Mouse (Mus musculus): Measurements from ENCODE around the gene Hist1h4c. TPM values are rescaled to one million over a fixed set of nuclear protein-coding genes. Genes with fewer than 3 reads are reported as not detected.

Gene Hist1h4c
- polyA plus RNA-seq, 1 experiment: 70.6 TPM

- no peak overlapping the region for H3K27ac ChIP-seq (ENCODE audit: control insufficient read depth, insufficient read depth, low read length)
- no peak for TF ChIP-seq CTCF (IDR thresholded peaks at IDR 0.05; ENCODE audit: borderline replicate concordance, control insufficient read depth, extremely low read depth, insufficient read depth, low read length, poor library complexity)
- no peak for TF ChIP-seq POLR2A (IDR thresholded peaks at IDR 0.05; ENCODE audit: control insufficient read depth, extremely low read depth, insufficient read depth, low read length, poor library complexity)
- WGBS: 72% methylated on average over 11 of the region's 11 CpGs
These were observed 18.9 kb upstream of the Hist1h4c start for GRCm38 (mm10) chr13:23717176-23717575.

GRCm38 (mm10) chr13:23716261-23717042 is 18.2 kb upstream of the Hist1h4c start:
- TF ChIP-seq POLR2A (IDR thresholded peaks at IDR 0.05; ENCODE audit: control insufficient read depth, extremely low read depth, insufficient read depth, low read length, poor library complexity): no peak
- no peak for TF ChIP-seq CTCF (IDR thresholded peaks at IDR 0.05; ENCODE audit: borderline replicate concordance, control insufficient read depth, extremely low read depth, insufficient read depth, low read length, poor library complexity)
- Histone ChIP-seq H3K27me3 (ENCODE audit: control insufficient read depth, insufficient read depth, low read length) (no peaks in the 10 kb centered on the region), H3K27ac (ENCODE audit: control insufficient read depth, insufficient read depth, low read length) (no peak overlapping the region), H3K4me3 (ENCODE audit: control insufficient read depth, insufficient read depth, low read length) (no peak overlapping the region), H3K4me1 (replicated peaks; ENCODE audit: control insufficient read depth, insufficient read depth, low read length) (no peaks in the 10 kb centered on the region; the same call in 1 of the 2 replicates), H3K36me3 (ENCODE audit: control insufficient read depth, insufficient read depth, low read length) (no peaks in the 10 kb centered on the region)
- no peak for DNase-seq
- WGBS: 66% methylated on average over 5 of the region's 5 CpGs

More at GRCm38 (mm10) chr13:23717176-23717575, 18.9 kb upstream of the Hist1h4c start:
- Histone ChIP-seq H3K36me3 (ENCODE audit: control insufficient read depth, insufficient read depth, low read length) (no peaks in the 10 kb centered on the region), H3K4me1 (replicated peaks; ENCODE audit: control insufficient read depth, insufficient read depth, low read length) (no peaks in the 10 kb centered on the region; the same call in 1 of the 2 replicates), H3K4me3 (ENCODE audit: control insufficient read depth, insufficient read depth, low read length) (no peak overlapping the region), H3K27me3 (ENCODE audit: control insufficient read depth, insufficient read depth, low read length) (no peaks in the 10 kb centered on the region)
- no peak for DNase-seq

GRCm38 (mm10) chr13:23710374-23711089 is 12.3 kb upstream of the Hist1h4c start, which contains the start of gene Hfe:
Gene Hfe (minus strand): TSS chr13:23710854.
- WGBS: 4% methylated on average over 17 of the region's 17 CpGs
- Histone ChIP-seq H3K27me3 (ENCODE audit: control insufficient read depth, insufficient read depth, low read length) (no peaks in the 10 kb centered on the region), H3K4me1 (replicated peaks; ENCODE audit: control insufficient read depth, insufficient read depth, low read length) (peaks cover 8% of the 10 kb centered on the region), H3K36me3 (ENCODE audit: control insufficient read depth, insufficient read depth, low read length) (no peaks in the 10 kb centered on the region), H3K4me3 (ENCODE audit: control insufficient read depth, insufficient read depth, low read length) (peak within 1 kb of the TSS; percentile 56), H3K27ac (ENCODE audit: control insufficient read depth, insufficient read depth, low read length) (peak within 1 kb of the TSS; percentile 74)
- peak; percentile 50; the same call in 1 of the 2 replicates for TF ChIP-seq POLR2A (IDR thresholded peaks at IDR 0.05; ENCODE audit: control insufficient read depth, extremely low read depth, insufficient read depth, low read length, poor library complexity)
- no peak for TF ChIP-seq CTCF (IDR thresholded peaks at IDR 0.05; ENCODE audit: borderline replicate concordance, control insufficient read depth, extremely low read depth, insufficient read depth, low read length, poor library complexity)
- peak; percentile 74 for DNase-seq

GRCm38 (mm10) chr13:23709714-23710373 is 11.6 kb upstream of the Hist1h4c start:
- peaks cover 8% of the 10 kb centered on the region for H3K4me1 ChIP-seq (replicated peaks; ENCODE audit: control insufficient read depth, insufficient read depth, low read length)
- no peaks in the 10 kb centered on the region for H3K36me3 ChIP-seq (ENCODE audit: control insufficient read depth, insufficient read depth, low read length)
- TF ChIP-seq CTCF (IDR thresholded peaks at IDR 0.05; ENCODE audit: borderline replicate concordance, control insufficient read depth, extremely low read depth, insufficient read depth, low read length, poor library complexity): no peak
- TF ChIP-seq POLR2A (IDR thresholded peaks at IDR 0.05; ENCODE audit: control insufficient read depth, extremely low read depth, insufficient read depth, low read length, poor library complexity): no peak
- H3K4me3 ChIP-seq (ENCODE audit: control insufficient read depth, insufficient read depth, low read length): peak overlapping the region; percentile 56
- no peak for DNase-seq
- 39% methylated on average over 15 of the region's 15 CpGs for WGBS
- H3K27me3 ChIP-seq (ENCODE audit: control insufficient read depth, insufficient read depth, low read length): no peaks in the 10 kb centered on the region
- H3K27ac ChIP-seq (ENCODE audit: control insufficient read depth, insufficient read depth, low read length): peak overlapping the region; percentile 74

GRCm38 (mm10) chr13:23708654-23709053 is 10.4 kb upstream of the Hist1h4c start:
- no peak for DNase-seq

GRCm38 (mm10) chr13:23708041-23708440 is 9.8 kb upstream of the Hist1h4c start:
- Histone ChIP-seq H3K4me3 (ENCODE audit: control insufficient read depth, insufficient read depth, low read length) (no peak overlapping the region), H3K27ac (ENCODE audit: control insufficient read depth, insufficient read depth, low read length) (no peak overlapping the region), H3K4me1 (replicated peaks; ENCODE audit: control insufficient read depth, insufficient read depth, low read length) (peaks cover 8% of the 10 kb centered on the region), H3K27me3 (ENCODE audit: control insufficient read depth, insufficient read depth, low read length) (no peaks in the 10 kb centered on the region), H3K36me3 (ENCODE audit: control insufficient read depth, insufficient read depth, low read length) (no peaks in the 10 kb centered on the region)
- no peak for DNase-seq
- TF ChIP-seq POLR2A (IDR thresholded peaks at IDR 0.05; ENCODE audit: control insufficient read depth, extremely low read depth, insufficient read depth, low read length, poor library complexity) (no peak), CTCF (IDR thresholded peaks at IDR 0.05; ENCODE audit: borderline replicate concordance, control insufficient read depth, extremely low read depth, insufficient read depth, low read length, poor library complexity) (no peak)
- WGBS: 81% methylated on average over 4 of the region's 4 CpGs

More at GRCm38 (mm10) chr13:23708654-23709053, 10.4 kb upstream of the Hist1h4c start:
- peaks cover 8% of the 10 kb centered on the region for H3K4me1 ChIP-seq (replicated peaks; ENCODE audit: control insufficient read depth, insufficient read depth, low read length)
- WGBS: 91% methylated on average over 4 of the region's 4 CpGs
- no peak overlapping the region for H3K4me3 ChIP-seq (ENCODE audit: control insufficient read depth, insufficient read depth, low read length)
- no peak for TF ChIP-seq CTCF (IDR thresholded peaks at IDR 0.05; ENCODE audit: borderline replicate concordance, control insufficient read depth, extremely low read depth, insufficient read depth, low read length, poor library complexity)
- TF ChIP-seq POLR2A (IDR thresholded peaks at IDR 0.05; ENCODE audit: control insufficient read depth, extremely low read depth, insufficient read depth, low read length, poor library complexity): no peak
- no peak overlapping the region for H3K27ac ChIP-seq (ENCODE audit: control insufficient read depth, insufficient read depth, low read length)
- no peaks in the 10 kb centered on the region for H3K36me3 ChIP-seq (ENCODE audit: control insufficient read depth, insufficient read depth, low read length)
- no peaks in the 10 kb centered on the region for H3K27me3 ChIP-seq (ENCODE audit: control insufficient read depth, insufficient read depth, low read length)
